In the genomic region with DNA sequence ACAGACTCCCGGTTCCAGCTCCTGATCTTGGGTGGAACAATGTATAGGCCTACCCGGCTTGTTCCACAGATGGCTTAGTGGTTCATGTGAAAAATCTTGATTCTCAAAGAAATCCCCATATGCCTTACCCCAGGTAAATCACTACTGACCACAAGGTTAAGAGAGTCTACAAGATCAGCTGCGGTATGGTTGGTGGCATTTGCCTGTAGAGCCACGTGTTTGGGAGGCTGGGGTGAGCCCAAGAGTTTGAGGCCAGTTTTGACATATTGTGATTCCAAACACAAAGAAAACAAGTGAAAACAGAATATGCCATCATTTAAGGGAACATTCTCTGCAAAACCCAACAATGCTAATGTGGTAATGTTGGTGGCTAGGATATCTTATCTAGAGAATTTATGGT, we compare ENCODE assay signal across 31 mouse cellular contexts.
"Had no signal": no experiment of that assay in that cellular context is flagged by ENCODE, and none has a peak within 500 bp of the region (broad histone marks: within the 10 kb centered on the region; RNA-seq: fewer than 3 reads in every experiment).

No protein-coding gene starts in this region.

- H3K27ac ChIP-seq: heart, embryonic 13.5 days; heart, embryonic 15.5 days; hindbrain, embryonic 10.5 days; hindbrain, embryonic 12.5 days; hindbrain, embryonic 13.5 days; hindbrain, embryonic 15.5 days; hindbrain, postnatal 0 days; intestine, embryonic 15.5 days; kidney, embryonic 15.5 days; kidney, postnatal 0 days; layer of hippocampus, adult 2 months; left cerebral cortex, adult 2 months had no signal

- H3K9ac ChIP-seq: heart, embryonic 12.5 days; heart, embryonic 13.5 days; heart, embryonic 15.5 days; hindbrain, embryonic 12.5 days; hindbrain, embryonic 13.5 days; hindbrain, embryonic 15.5 days; intestine, embryonic 15.5 days; kidney, embryonic 15.5 days had no signal

- H3K9me3 ChIP-seq: heart, embryonic 12.5 days; heart, embryonic 13.5 days; heart, embryonic 15.5 days; hindbrain, embryonic 10.5 days; hindbrain, embryonic 12.5 days; hindbrain, embryonic 13.5 days; hindbrain, embryonic 15.5 days; intestine, embryonic 15.5 days; kidney, embryonic 15.5 days had no signal

- H3K27me3 ChIP-seq: heart, embryonic 12.5 days; heart, embryonic 13.5 days; heart, embryonic 15.5 days; hindbrain, embryonic 12.5 days; hindbrain, embryonic 13.5 days; hindbrain, embryonic 15.5 days; intestine, embryonic 15.5 days; kidney, embryonic 15.5 days had no signal

- H3K4me3 ChIP-seq: heart, embryonic 12.5 days; heart, embryonic 13.5 days; heart, embryonic 15.5 days; hindbrain, embryonic 10.5 days; hindbrain, embryonic 12.5 days; hindbrain, embryonic 13.5 days; hindbrain, embryonic 15.5 days; intestine, embryonic 15.5 days; kidney, embryonic 15.5 days; layer of hippocampus, adult 2 months; left cerebral cortex, adult 2 months had no signal

- H3K4me2 ChIP-seq: heart, embryonic 11.5 days; heart, embryonic 12.5 days; heart, embryonic 13.5 days; heart, embryonic 15.5 days; hindbrain, embryonic 12.5 days; hindbrain, embryonic 13.5 days; hindbrain, embryonic 15.5 days; intestine, embryonic 15.5 days; kidney, embryonic 15.5 days had no signal

- H3K4me1 ChIP-seq: hindbrain, embryonic 15.5 days; intestine, embryonic 15.5 days had no signal

- ATAC-seq: inflammation-experienced regulatory T-cells, adult 6 months; intestine, embryonic 15.5 days; intestine, postnatal 0 days had no signal

- DNase-seq: heart, postnatal 14 days; heart, postnatal 36 days; heart, postnatal 4 days; kidney, adult 11 months; kidney, adult 18-20 months; kidney, adult 2 months; kidney, adult 8-10 months; kidney, adult 9 months; kidney, postnatal 10 days; kidney, postnatal 14 days; kidney, postnatal 25 days; kidney, postnatal 36 days; kidney, postnatal 4 days; layer of hippocampus, adult 9-11 months; layer of hippocampus, postnatal 36 days had no signal
